Comparison of ENCODE assay signal across 1 mouse cellular context in genomic region chr7:126655695-126656094, GRCm38 (mm10).
TF ChIP-seq lines count a peak whose summit lies in the region.

No protein-coding gene starts in this region.

TF ChIP-seq in MEL, 35 proteins besides CTCF, POLR2A, EP300 and RAD21:
- TF ChIP-seq UBTF (IDR thresholded peaks at IDR 0.05; ENCODE audit: borderline replicate concordance, insufficient read depth, low read depth, low read length) (no peak), TCF12 (IDR thresholded peaks at IDR 0.05; ENCODE audit: low read depth, low read length) (peak; percentile 40; the same call in 1 of the 2 replicates), ELF1 (IDR thresholded peaks at IDR 0.05; ENCODE audit: low read depth, low read length) (0 out of 2 replicates have a peak, but pooled peaks have one; percentile 7), RCOR1 (IDR thresholded peaks at IDR 0.05; ENCODE audit: low read depth, low read length) (0 out of 2 replicates have a peak, but pooled peaks have one; percentile 27), MYB (IDR thresholded peaks at IDR 0.05; ENCODE audit: low read depth, low read length) (0 out of 2 replicates have a peak, but pooled peaks have one; percentile 12), HCFC1 (IDR thresholded peaks at IDR 0.05; ENCODE audit: low read depth, low read length) (0 out of 2 replicates have a peak, but pooled peaks have one; percentile 40), GATA1 (IDR thresholded peaks at IDR 0.05; ENCODE audit: low read depth, low read length) (peak; percentile 40; the same call in 1 of the 2 replicates), MAZ (IDR thresholded peaks at IDR 0.05; ENCODE audit: low read depth, low read length) (no peak)
